Mouse (Mus musculus) right cerebral cortex, adult 18-20 months (tissue): Measurements from ENCODE around the gene Krt9.

ENCODE experiments used
- DNase-seq: peaks from one replicate; pipeline ENCODE4 v3.0.0; 2022; ENCODE audit warnings: mixed read lengths

Gene Krt9

GRCm38 (mm10) chr11:100148615-100149330, 44.3 kb downstream of the Krt9 start, which contains the start of gene Krt19:
Krt19 (minus strand) TSS chr11:100148665.
- DNase-seq = no peak

- DNase-seq = no peak
Measured at GRCm38 (mm10) chr11:100147566-100148353, 45.3 kb downstream of the Krt9 start.

- DNase-seq = no peak
Measured at GRCm38 (mm10) chr11:100145858-100146560, 47.0 kb downstream of the Krt9 start.

- no peak for DNase-seq
Measured at GRCm38 (mm10) chr11:100145104-100145503, 47.9 kb downstream of the Krt9 start.

- DNase-seq = no peak
Measured at GRCm38 (mm10) chr11:100140966-100141365, 52.1 kb downstream of the Krt9 start.

- no peak for DNase-seq
Measured at GRCm38 (mm10) chr11:100139391-100139790, 53.7 kb downstream of the Krt9 start.

GRCm38 (mm10) chr11:100138809-100139208, 54.2 kb downstream of the Krt9 start:
- no peak for DNase-seq

- DNase-seq = no peak
Measured at GRCm38 (mm10) chr11:100137693-100138092, 55.4 kb downstream of the Krt9 start.
